Mouse (Mus musculus) liver, embryonic 11.5 days (tissue): ENCODE measurements around the gene Btnl2. TPM values are rescaled to one million over a fixed set of nuclear protein-coding genes. Genes with fewer than 3 reads are reported as not detected.

ENCODE experiments used
- ATAC-seq: fragments of 200-750 bp; cut with Nextera tagmentation; replicated peaks from 2 replicates; pipeline ENCODE4 v1.8.0; 2017; ENCODE audit warnings: moderate number of reproducible peaks, mild to moderate bottlenecking, moderate TSS enrichment, moderate library complexity; ENCODE audit not compliant: low FRiP score
- DNase-seq: peaks from one replicate; pipeline ENCODE4 v3.0.0-alpha.2; 2017; ENCODE audit warnings: low spot score
- H3K27ac ChIP-seq: fragments of 300-500 bp; sonication (generic); 2 replicates; pipeline ENCODE4 v1.5.1; 2014; ENCODE audit warnings: mild to moderate bottlenecking, low read depth, low read length, control low read depth
- H3K27me3 ChIP-seq: fragments of 300-500 bp; sonication (generic); replicated peaks from 2 replicates; pipeline ENCODE4 v1.6.1; 2014; ENCODE audit warnings: low read length, mixed read lengths; ENCODE audit not compliant: control insufficient read depth, insufficient read depth
- H3K36me3 ChIP-seq: fragments of 300-500 bp; sonication (generic); 2 replicates; pipeline ENCODE4 v1.6.1; 2014; ENCODE audit warnings: mild to moderate bottlenecking, low read length, moderate library complexity, mixed read lengths; ENCODE audit not compliant: control insufficient read depth, insufficient read depth
- H3K4me1 ChIP-seq: fragments of 300-500 bp; sonication (generic); replicated peaks from 2 replicates; pipeline ENCODE4 v1.6.1; 2014; ENCODE audit warnings: low read length, mixed read lengths; ENCODE audit not compliant: control insufficient read depth, insufficient read depth
- H3K4me2 ChIP-seq: fragments of 300-500 bp; sonication (generic); 2 replicates; pipeline ENCODE4 v1.6.1; 2014; ENCODE audit warnings: mild to moderate bottlenecking, control low read depth, moderate library complexity
- H3K4me3 ChIP-seq: fragments of 300-500 bp; sonication (generic); 2 replicates; pipeline ENCODE4 v1.5.1; 2014; ENCODE audit warnings: low read depth, low read length, control low read depth
- H3K9ac ChIP-seq: fragments of 300-500 bp; sonication (generic); 2 replicates; pipeline ENCODE4 v1.6.1; 2014; ENCODE audit warnings: low read depth, low read length, control low read depth
- H3K9me3 ChIP-seq: fragments of 300-500 bp; sonication (generic); 2 replicates; pipeline ENCODE4 v1.6.1; 2016; ENCODE audit warnings: low read length, inconsistent platforms, mixed read lengths; ENCODE audit not compliant: control insufficient read depth
- WGBS: fragments of 180-500 bp; shearing (Covaris S2); extraction: QIAGEN DNeasy Blood & Tissue Kit; methylation state at CpG from one replicate; pipeline ENCODE4 v1.1.7; 2014; 5-methylcytosine and 5-hydroxymethylcytosine counted together
- polyA plus RNA-seq: library from polyadenylated mRNA; unstranded; fragments of >200 nt; fragmentation: Nextera tagmentation; extraction: Ambion mirVana; gene quantifications from 2 replicates; pipeline ENCODE4 v1.2.1, GENCODE M21; 2014

The Btnl2 gene
- polyA plus RNA-seq, 1 experiment from 2014 or later = not detected

DNA sequence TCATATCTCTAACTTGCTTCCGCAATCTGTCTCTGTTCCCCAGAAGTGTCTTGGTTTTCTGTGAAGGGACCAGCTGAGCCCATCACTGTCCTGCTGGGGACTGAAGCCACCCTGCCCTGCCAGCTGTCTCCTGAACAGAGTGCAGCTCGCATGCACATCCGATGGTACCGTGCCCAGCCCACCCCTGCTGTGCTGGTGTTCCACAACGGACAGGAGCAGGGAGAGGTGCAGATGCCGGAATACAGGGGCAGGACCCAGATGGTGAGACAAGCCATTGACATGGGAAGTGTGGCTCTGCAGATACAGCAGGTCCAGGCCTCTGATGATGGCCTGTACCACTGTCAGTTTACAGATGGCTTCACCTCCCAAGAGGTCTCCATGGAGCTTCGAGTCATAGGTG, 24.8 kb downstream of the Btnl2 start:
- no peaks in the 10 kb centered on the region for H3K36me3 ChIP-seq
- no peak overlapping the region for H3K4me2 ChIP-seq
- 77% methylated on average over 7 of the region's 7 CpGs for WGBS
- H3K9me3 ChIP-seq = no peaks in the 10 kb centered on the region
- no peak overlapping the region for H3K4me3 ChIP-seq
- no peaks in the 10 kb centered on the region; the same call in none of the 2 replicates for H3K27me3 ChIP-seq
- H3K27ac ChIP-seq = no peak overlapping the region
- ATAC-seq = no peak
- DNase-seq = no peak
- no peaks in the 10 kb centered on the region for H3K4me1 ChIP-seq
- no peak overlapping the region for H3K9ac ChIP-seq

DNA sequence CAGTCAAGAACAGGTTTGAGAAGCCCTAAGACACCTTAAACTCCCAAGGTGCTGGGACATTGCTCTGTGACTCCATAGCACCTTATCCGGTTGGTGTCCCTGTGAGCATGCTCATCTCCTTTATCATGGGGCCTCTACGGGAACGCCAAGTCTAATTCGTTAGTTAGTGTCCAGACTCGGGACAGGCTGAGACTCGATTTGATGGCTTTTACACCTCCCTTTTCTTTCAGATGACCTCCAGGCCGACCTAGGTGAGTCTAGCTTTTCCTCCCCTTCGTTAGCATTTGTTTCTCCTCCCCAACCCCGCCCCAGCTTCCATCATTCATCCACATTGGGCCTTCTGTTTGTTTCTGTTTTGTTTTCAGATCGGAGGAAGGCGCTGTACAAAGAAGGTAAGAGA, 27.3 kb downstream of the Btnl2 start:
- Histone ChIP-seq H3K27ac (no peak overlapping the region), H3K9me3 (no peaks in the 10 kb centered on the region), H3K4me1 (no peaks in the 10 kb centered on the region), H3K4me3 (no peak overlapping the region), H3K36me3 (no peaks in the 10 kb centered on the region), H3K27me3 (no peaks in the 10 kb centered on the region; the same call in none of the 2 replicates), H3K9ac (no peak overlapping the region), H3K4me2 (no peak overlapping the region)
- DNase-seq = no peak
- ATAC-seq = no peak
- WGBS = 72% methylated on average over 11 of the region's 11 CpGs

- Histone ChIP-seq H3K4me2 (no peak overlapping the region), H3K9me3 (no peaks in the 10 kb centered on the region), H3K4me3 (no peak overlapping the region), H3K9ac (no peak overlapping the region), H3K27me3 (no peaks in the 10 kb centered on the region; the same call in 1 of the 2 replicates), H3K27ac (no peak overlapping the region), H3K4me1 (no peaks in the 10 kb centered on the region), H3K36me3 (no peaks in the 10 kb centered on the region)
- ATAC-seq (no peak), DNase-seq (no peak)
- 69% methylated on average over 7 of the region's 7 CpGs for WGBS
Measured at GRCm38 (mm10) chr17:34383212-34383611, 28.6 kb downstream of the Btnl2 start.

DNA sequence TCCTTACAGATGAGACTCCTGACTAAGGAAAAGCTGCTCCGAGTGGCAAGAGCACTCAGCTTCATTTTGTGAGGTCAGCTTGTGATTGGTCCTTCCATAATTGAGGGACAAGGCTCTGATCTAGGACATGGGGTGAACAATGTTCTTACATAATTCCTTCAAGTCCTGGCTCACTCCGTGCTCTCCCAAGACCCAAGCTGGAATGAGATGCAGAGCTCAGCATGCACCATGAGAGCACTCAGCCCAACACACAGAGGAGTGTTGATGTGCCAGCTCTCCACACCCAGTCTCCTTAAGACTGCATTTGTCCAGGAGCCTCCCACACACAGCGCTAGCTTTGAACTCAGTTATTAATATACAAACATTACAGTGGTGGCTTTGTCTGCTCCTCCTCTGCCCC, 30.1 kb downstream of the Btnl2 start:
- Histone ChIP-seq H3K4me2 (no peak overlapping the region), H3K4me1 (no peaks in the 10 kb centered on the region), H3K27ac (no peak overlapping the region), H3K9me3 (no peaks in the 10 kb centered on the region), H3K27me3 (no peaks in the 10 kb centered on the region; the same call in 1 of the 2 replicates), H3K4me3 (no peak overlapping the region), H3K9ac (no peak overlapping the region), H3K36me3 (no peaks in the 10 kb centered on the region)
- DNase-seq = no peak
- WGBS = 74% methylated on average over 3 of the region's 3 CpGs
- no peak for ATAC-seq

- no peak overlapping the region for H3K4me2 ChIP-seq
- H3K36me3 ChIP-seq = no peaks in the 10 kb centered on the region
- no peaks in the 10 kb centered on the region for H3K9me3 ChIP-seq
- DNase-seq = no peak
- no peaks in the 10 kb centered on the region for H3K4me1 ChIP-seq
- WGBS = 40% methylated on average over 2 of the region's 2 CpGs
- ATAC-seq = no peak
- H3K4me3 ChIP-seq = no peak overlapping the region
- no peak overlapping the region for H3K9ac ChIP-seq
- peaks cover 5% of the 10 kb centered on the region for H3K27me3 ChIP-seq
- H3K27ac ChIP-seq = no peak overlapping the region
Measured at GRCm38 (mm10) chr17:34386656-34387055, 32.0 kb downstream of the Btnl2 start.

DNA sequence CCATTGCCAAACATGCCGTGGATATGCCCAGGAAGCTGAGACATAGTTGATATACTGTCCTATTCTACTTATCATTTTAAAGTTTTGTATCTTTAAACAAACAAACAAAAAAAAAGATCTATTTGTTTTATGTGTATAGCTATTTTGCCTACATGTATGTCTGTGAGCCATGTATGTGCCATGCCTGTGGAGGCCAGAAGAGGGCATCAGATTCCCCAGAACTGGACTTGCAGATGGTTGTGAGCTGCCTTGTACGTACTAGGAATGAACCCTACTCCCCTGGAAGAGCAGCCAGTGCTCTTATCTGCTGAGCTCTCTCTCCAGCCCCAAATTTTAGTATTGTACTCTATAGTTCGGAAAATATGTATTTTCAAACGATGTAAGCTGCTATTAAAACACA, 33.9 kb downstream of the Btnl2 start:
- H3K9ac ChIP-seq = no peak overlapping the region
- no peak overlapping the region for H3K4me3 ChIP-seq
- no peak for ATAC-seq
- WGBS = 36% methylated on average over 4 of the region's 4 CpGs
- H3K4me2 ChIP-seq = no peak overlapping the region
- no peaks in the 10 kb centered on the region for H3K9me3 ChIP-seq
- no peak overlapping the region for H3K27ac ChIP-seq
- H3K4me1 ChIP-seq = no peaks in the 10 kb centered on the region
- peaks cover 12% of the 10 kb centered on the region for H3K27me3 ChIP-seq
- H3K36me3 ChIP-seq = no peaks in the 10 kb centered on the region
- no peak for DNase-seq

DNA sequence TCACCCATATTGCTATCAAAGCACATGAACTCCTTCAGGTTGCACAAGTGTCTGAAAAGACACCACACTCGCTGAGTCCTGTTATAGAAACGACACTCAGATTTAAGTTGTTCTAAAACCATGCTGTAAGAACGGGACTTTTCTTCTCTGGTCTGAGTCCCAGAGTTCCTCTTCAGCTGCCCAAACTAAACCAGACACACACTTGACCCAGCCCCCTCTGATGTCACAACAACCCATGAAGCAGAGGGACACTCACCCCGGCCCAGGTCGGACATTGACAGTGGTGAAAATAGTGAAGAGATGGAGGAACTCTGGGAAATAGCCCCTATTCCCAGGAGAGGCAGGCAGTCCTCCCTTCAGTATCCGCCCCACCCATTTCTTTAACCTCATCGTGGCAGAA, 36.9 kb downstream of the Btnl2 start:
- peaks cover 12% of the 10 kb centered on the region for H3K27me3 ChIP-seq
- no peak overlapping the region for H3K27ac ChIP-seq
- DNase-seq (no peak), ATAC-seq (no peak)
- WGBS = 52% methylated on average over 7 of the region's 7 CpGs
- H3K9ac ChIP-seq = no peak overlapping the region
- H3K4me2 ChIP-seq = peak overlapping the region; percentile 61; the same call in 1 of the 2 replicates
- H3K4me3 ChIP-seq = no peak overlapping the region
- H3K4me1 ChIP-seq = no peaks in the 10 kb centered on the region
- H3K36me3 ChIP-seq = no peaks in the 10 kb centered on the region
- H3K9me3 ChIP-seq = no peaks in the 10 kb centered on the region

GRCm38 (mm10) chr17:34392321-34392720, 37.7 kb downstream of the Btnl2 start:
- 3% methylated on average over 24 of the region's 24 CpGs for WGBS
- ATAC-seq = no peak
- peak overlapping the region; percentile 27; the same call in 1 of the 2 replicates for H3K4me3 ChIP-seq
- no peak overlapping the region for H3K27ac ChIP-seq
- no peaks in the 10 kb centered on the region for H3K36me3 ChIP-seq
- peak; percentile 48 for DNase-seq
- peak overlapping the region; percentile 61 for H3K4me2 ChIP-seq
- H3K4me1 ChIP-seq = no peaks in the 10 kb centered on the region
- no peak overlapping the region for H3K9ac ChIP-seq
- H3K27me3 ChIP-seq = peaks cover 12% of the 10 kb centered on the region
- H3K9me3 ChIP-seq = no peaks in the 10 kb centered on the region

- Histone ChIP-seq H3K27ac (no peak overlapping the region), H3K9ac (no peak overlapping the region), H3K36me3 (no peaks in the 10 kb centered on the region), H3K9me3 (no peaks in the 10 kb centered on the region), H3K4me2 (no peak overlapping the region), H3K4me1 (no peaks in the 10 kb centered on the region), H3K27me3 (peaks cover 11% of the 10 kb centered on the region; the same call in 1 of the 2 replicates), H3K4me3 (no peak overlapping the region)
- DNase-seq (no peak), ATAC-seq (no peak)
- WGBS = 61% methylated on average over 5 of the region's 5 CpGs
Measured at GRCm38 (mm10) chr17:34397357-34397756, 42.7 kb downstream of the Btnl2 start.
